Mouse (Mus musculus) intestine, postnatal 0 days (tissue): Measurements from ENCODE around the gene Jup. TPM values are rescaled to one million over a fixed set of nuclear protein-coding genes. Genes with fewer than 3 reads are reported as not detected.
A peak's percentile ranks its signal among the peaks of the same experiment; 100 is the strongest.

ENCODE experiments used
- ATAC-seq: fragments of 200-750 bp; cut with Nextera tagmentation; 2 replicates; pipeline ENCODE4 v1.8.0; 2017; ENCODE audit warnings: mild to moderate bottlenecking, moderate TSS enrichment, moderate library complexity
- H3K27ac ChIP-seq: fragments of 300-500 bp; sonication (generic); 2 replicates; pipeline ENCODE4 v1.5.1; 2014; ENCODE audit warnings: mild to moderate bottlenecking, low read depth, low read length, moderate library complexity
- H3K27me3 ChIP-seq: fragments of 300-500 bp; sonication (generic); replicated peaks from 2 replicates; pipeline ENCODE4 v1.6.1; 2014; ENCODE audit warnings: low read length, mixed read lengths; ENCODE audit not compliant: control insufficient read depth, insufficient read depth
- H3K36me3 ChIP-seq: fragments of 300-500 bp; sonication (generic); 2 replicates; pipeline ENCODE4 v1.6.1; 2014; ENCODE audit warnings: mild to moderate bottlenecking, moderate library complexity; ENCODE audit not compliant: control insufficient read depth, insufficient read depth
- H3K4me1 ChIP-seq: fragments of 300-500 bp; sonication (generic); replicated peaks from 2 replicates; pipeline ENCODE4 v1.6.1; 2014; ENCODE audit warnings: antibody characterized with exemption, low read length, mixed read lengths; ENCODE audit not compliant: control insufficient read depth, insufficient read depth
- H3K4me2 ChIP-seq: fragments of 300-500 bp; sonication (generic); replicated peaks from 2 replicates; pipeline ENCODE4 v1.6.1; 2014; ENCODE audit warnings: low read depth, mild to moderate bottlenecking, moderate library complexity
- H3K4me3 ChIP-seq: fragments of 300-500 bp; sonication (generic); 2 replicates; pipeline ENCODE4 v1.5.1; 2014; ENCODE audit warnings: low read depth, low read length
- H3K9ac ChIP-seq: fragments of 300-500 bp; sonication (generic); 2 replicates; pipeline ENCODE4 v1.6.1; 2014; ENCODE audit warnings: mild to moderate bottlenecking, low read depth, low read length
- H3K9me3 ChIP-seq: fragments of 300-500 bp; sonication (generic); 2 replicates; pipeline ENCODE4 v1.6.1; 2016; ENCODE audit warnings: mixed run types; ENCODE audit not compliant: control insufficient read depth
- CTCF ChIP-seq: sonication (generic); IDR thresholded peaks from 2 replicates; pipeline ENCODE4 v1.5.1; 2016; ENCODE audit warnings: low read depth, mild to moderate bottlenecking, control low read depth, antibody characterized with exemption, moderate library complexity
- WGBS: fragments of 180-500 bp; shearing (Covaris S2); extraction: QIAGEN DNeasy Blood & Tissue Kit; methylation state at CpG from one replicate; pipeline ENCODE4 v1.1.7; 2014; 5-methylcytosine and 5-hydroxymethylcytosine counted together
- microRNA-seq: library from miRNA; unstranded; fragments of <30 nt; microRNA quantifications from one replicate; pipeline ENCODE4, GENCODE M21; 2016
- polyA plus RNA-seq: library from polyadenylated mRNA; unstranded; fragments of >200 nt; fragmentation: Nextera tagmentation; extraction: Ambion mirVana; gene quantifications from 2 replicates; pipeline ENCODE4 v1.2.1, GENCODE M21; 2015

Jup gene
- polyA plus RNA-seq, 1 experiment from 2014 or later: 103 TPM

GRCm38 (mm10) chr11:100320172-100320630, 77.4 kb downstream of the Jup start:
- WGBS: under 1% methylated on average over 40 of the region's 40 CpGs
- peak; percentile 82 for ATAC-seq
- no peaks in the 10 kb centered on the region for H3K27me3 ChIP-seq
- no peaks in the 10 kb centered on the region for H3K9me3 ChIP-seq
- no peaks in the 10 kb centered on the region for H3K4me1 ChIP-seq
- H3K4me3 ChIP-seq: peak overlapping the region; percentile 68
- peaks cover 19% of the 10 kb centered on the region for H3K36me3 ChIP-seq
- H3K4me2 ChIP-seq: peak overlapping the region; percentile 79
- peak overlapping the region; percentile 100 for H3K27ac ChIP-seq
- peak overlapping the region; percentile 92 for H3K9ac ChIP-seq
- TF ChIP-seq CTCF: peak; percentile 50

GRCm38 (mm10) chr11:100319492-100320171, 77.9 kb downstream of the Jup start, which contains the start of gene Eif1:
Gene Eif1 (plus strand): TSS chr11:100319885.
- Histone ChIP-seq H3K4me1 (no peaks in the 10 kb centered on the region), H3K4me2 (peak within 1 kb of the TSS; percentile 79), H3K9me3 (no peaks in the 10 kb centered on the region), H3K4me3 (peak within 1 kb of the TSS; percentile 68), H3K27ac (peak within 1 kb of the TSS; percentile 100), H3K9ac (peak within 1 kb of the TSS; percentile 92), H3K27me3 (no peaks in the 10 kb centered on the region), H3K36me3 (peaks cover 19% of the 10 kb centered on the region)
- ATAC-seq: peak; percentile 85
- WGBS: 1% methylated on average over 50 of the region's 58 CpGs
- TF ChIP-seq CTCF: no peak

Small RNA genes within 50 kb of the gene (microRNA-seq; reads per million reads assigned to microRNA genes)
- gene Gm27374: not detected

Other genes starting within 250 kb of the Jup start
- 491 and 533 TPM in 2 replicates for gene Krt19, start 249.1 kb downstream of the Jup start, polyA plus RNA-seq
- not detected in 2 replicates for gene Krt9, start 204.5 kb downstream of the Jup start, polyA plus RNA-seq
- 8.9 and 10.0 TPM in 2 replicates for gene Krt14, start 190.2 kb downstream of the Jup start, polyA plus RNA-seq
- not detected in 2 replicates for gene Krt16, start 148.9 kb downstream of the Jup start, polyA plus RNA-seq
- 5.3 and 7.8 TPM in 2 replicates for gene Krt17, start 136.7 kb downstream of the Jup start, polyA plus RNA-seq
- 0.12 and 0.18 TPM in 2 replicates for gene Krt42, start 127.9 kb downstream of the Jup start, polyA plus RNA-seq
- 1,650 and 1,730 TPM in 2 replicates for gene Eif1, start 77.9 kb downstream of the Jup start, polyA plus RNA-seq
- 1.1 and 5.0 TPM in 2 replicates for gene Gast, start 63.4 kb downstream of the Jup start, polyA plus RNA-seq
- gene Hap1, start 41.6 kb downstream of the Jup start, polyA plus RNA-seq: 10.0 and 10.4 TPM in 2 replicates
- gene P3h4, start 17.1 kb upstream of the Jup start, polyA plus RNA-seq: 17.0 and 17.2 TPM in 2 replicates
- gene Fkbp10, start 17.9 kb upstream of the Jup start, polyA plus RNA-seq: 31.7 and 37.0 TPM in 2 replicates
- gene Nt5c3b, start 44.0 kb upstream of the Jup start, polyA plus RNA-seq: 31.6 and 33.0 TPM in 2 replicates
- 0.13 and 0.14 TPM in 2 replicates for gene Klhl10, start 44.2 kb upstream of the Jup start, polyA plus RNA-seq
- gene Klhl11, start 75.0 kb upstream of the Jup start, polyA plus RNA-seq: 1.8 and 1.9 TPM in 2 replicates
- gene Acly, start 130.2 kb upstream of the Jup start, polyA plus RNA-seq: 29.3 and 29.5 TPM in 2 replicates
- 0.18 and 0.22 TPM in 2 replicates for gene Ttc25, start 147.8 kb upstream of the Jup start, polyA plus RNA-seq
- gene Cnp, start 177.1 kb upstream of the Jup start, polyA plus RNA-seq: 15.6 and 16.3 TPM in 2 replicates
- gene Nkiras2, start 221.5 kb upstream of the Jup start, polyA plus RNA-seq: 52.2 and 55.7 TPM in 2 replicates
- gene Dnajc7, start 222.4 kb upstream of the Jup start, polyA plus RNA-seq: 72.9 and 80.2 TPM in 2 replicates